Mouse (Mus musculus) adrenal gland, adult 10 weeks (tissue): ENCODE results near the gene Zfp839. TPM values are rescaled to one million over a fixed set of nuclear protein-coding genes. Genes with fewer than 3 reads are reported as not detected.

Experiments used
- polyA plus RNA-seq: library from polyadenylated mRNA; stranded (reverse); fragments of 350-450 nt; fragmentation: Illumina TruSeq; extraction: RNeasy Lipid Tissue Mini Kit (QIAGEN cat#74804); gene quantifications from one replicate; pipeline ENCODE4 v1.2.3, GENCODE M21; 2014; ENCODE audit warnings: low read depth, low replicate concordance

The Zfp839 gene
- polyA plus RNA-seq = 6.7 TPM

GRCm38 (mm10) chr12:110850010-110850928 lies at the start of gene Zfp839:
Gene Zfp839, plus strand, starts transcription at chr12:110850253.

GRCm38 (mm10) chr12:110840348-110841198 lies 9.5 kb upstream of the Zfp839 start, which contains the start of gene Mok:
Gene Mok, minus strand, starts transcription at chr12:110840939.

GRCm38 (mm10) chr12:110889036-110890020 lies 39.3 kb downstream of the Zfp839 start, which contains the start of the genes Cinp and Tecpr2:
Gene Cinp, minus strand, starts transcription at chr12:110889145.
Gene Tecpr2, plus strand, starts transcription at chr12:110889264.

Other genes with a start within 250 kb of the Zfp839 start
- 15.8 TPM for gene Dync1h1, start 248.8 kb upstream of the Zfp839 start, polyA plus RNA-seq
- gene 1700001K19Rik, start 167.6 kb upstream of the Zfp839 start, polyA plus RNA-seq = not detected
- gene Hsp90aa1, start 147.5 kb upstream of the Zfp839 start, polyA plus RNA-seq = 3,299 TPM
- gene Wdr20, start 112.3 kb upstream of the Zfp839 start, polyA plus RNA-seq = 44.5 TPM
- gene Mok, start 9.3 kb upstream of the Zfp839 start, polyA plus RNA-seq = 0.70 TPM
- gene Cinp, start 38.9 kb downstream of the Zfp839 start, polyA plus RNA-seq = 31.6 TPM
- gene Tecpr2, start 39.0 kb downstream of the Zfp839 start, polyA plus RNA-seq = 4.1 TPM
- gene Ankrd9, start 128.8 kb downstream of the Zfp839 start, polyA plus RNA-seq = not detected
- 48.8 TPM for gene Rcor1, start 189.1 kb downstream of the Zfp839 start, polyA plus RNA-seq